Mouse (Mus musculus) CH12.LX (cell line): Measurements from ENCODE around the gene Cttnbp2nl. TPM values are rescaled to one million over a fixed set of nuclear protein-coding genes. Genes with fewer than 3 reads are reported as not detected.

Experiments used
- DNase-seq: peaks from one replicate; pipeline ENCODE4 v3.0.0-alpha.2; 2013; ENCODE audit errors: extremely low read depth
- H3K27ac ChIP-seq: 2 replicates; pipeline ENCODE4 v1.5.1; 2012; ENCODE audit warnings: low read depth, mild to moderate bottlenecking, control low read depth, moderate library complexity; ENCODE audit not compliant: insufficient read depth
- H3K27me3 ChIP-seq: replicated peaks from 2 replicates; pipeline ENCODE3; 2012; ENCODE audit warnings: inconsistent platforms
- H3K36me3 ChIP-seq, 2 experiments: replicated peaks in 1 of 2; 2 replicates each; pipeline versions ENCODE3 to v1.6.1; 2012; ENCODE audit warnings: inconsistent platforms in 1 of 2, low read length in 1 of 2, mild to moderate bottlenecking in 1 of 2, mixed read lengths in 1 of 2, moderate library complexity in 1 of 2; ENCODE audit not compliant: control insufficient read depth in 1 of 2, insufficient read depth in 1 of 2
- H3K4me1 ChIP-seq, 2 experiments: 2 replicates each; pipeline ENCODE4 v1.6.1; 2012; ENCODE audit warnings: inconsistent platforms in 1 of 2, moderate library complexity in 1 of 2; ENCODE audit not compliant: insufficient read depth in 2 of 2, control insufficient read depth in 1 of 2
- H3K4me2 ChIP-seq: 2 replicates; pipeline ENCODE4 v1.6.1; 2012; ENCODE audit warnings: low read depth, mild to moderate bottlenecking, control low read depth; ENCODE audit not compliant: poor library complexity, insufficient read depth, severe bottlenecking
- H3K4me3 ChIP-seq, 3 experiments: fragments of 150-350 bp in 1 of 3; sonication (generic) in 1 of 3; replicated peaks in 1 of 3; 2 replicates each; pipeline versions ENCODE3 to v1.5.1; 2011 to 2012; ENCODE audit warnings: low read depth in 2 of 3, low read length in 2 of 3, mild to moderate bottlenecking in 2 of 3, moderate library complexity in 2 of 3, control low read depth in 1 of 3, improper control_type of control experiment in 1 of 3, inconsistent platforms in 1 of 3, mixed read lengths in 1 of 3; ENCODE audit not compliant: poor library complexity in 1 of 3
- H3K79me2 ChIP-seq: replicated peaks from 2 replicates; pipeline ENCODE4 v1.6.1; 2012; ENCODE audit warnings: mild to moderate bottlenecking, moderate library complexity; ENCODE audit not compliant: control insufficient read depth, poor library complexity, insufficient read depth, severe bottlenecking; ENCODE audit errors: extremely low read depth
- H3K9ac ChIP-seq: 2 replicates; pipeline ENCODE4 v1.6.1; 2012; ENCODE audit warnings: low read depth, mild to moderate bottlenecking, control low read depth, moderate library complexity; ENCODE audit not compliant: insufficient read depth
- H3K9me3 ChIP-seq: replicated peaks from 2 replicates; pipeline ENCODE3; 2012; ENCODE audit warnings: low read length, inconsistent platforms, mixed read lengths
- CHD1 ChIP-seq: IDR thresholded peaks from 2 replicates; pipeline ENCODE4 v1.6.1; 2012; ENCODE audit warnings: low read depth, low read length, improper control_type of control experiment, inconsistent platforms
- CHD2 ChIP-seq: IDR thresholded peaks from 2 replicates; pipeline ENCODE4 v1.6.1; 2011; ENCODE audit warnings: low read length, improper control_type of control experiment
- E2F4 ChIP-seq: IDR thresholded peaks from 2 replicates; pipeline ENCODE4 v1.6.1; 2011; ENCODE audit warnings: low read depth, low read length, improper control_type of control experiment; ENCODE audit not compliant: insufficient replicate concordance
- ELF1 ChIP-seq: IDR thresholded peaks from 2 replicates; pipeline ENCODE4 v1.6.1; 2014; ENCODE audit warnings: low read depth, mild to moderate bottlenecking, inconsistent platforms, low read length, improper control_type of control experiment
- EP300 ChIP-seq: IDR thresholded peaks from 2 replicates; pipeline ENCODE4 v1.6.1; 2011; ENCODE audit warnings: low read length, improper control_type of control experiment
- ETS1 ChIP-seq: conservative IDR thresholded peaks from 2 replicates; pipeline ENCODE4 v1.6.1; 2012; ENCODE audit warnings: low read depth, mild to moderate bottlenecking, inconsistent platforms, low read length, improper control_type of control experiment, moderate library complexity
- GABPA ChIP-seq: IDR thresholded peaks from 2 replicates; pipeline ENCODE4 v1.6.1; 2012; ENCODE audit warnings: low read depth, low read length, improper control_type of control experiment, inconsistent platforms; ENCODE audit not compliant: insufficient replicate concordance
- HCFC1 ChIP-seq: IDR thresholded peaks from 2 replicates; pipeline ENCODE4 v1.6.1; 2012; ENCODE audit warnings: low read depth, mild to moderate bottlenecking, inconsistent platforms, low read length, improper control_type of control experiment
- IRF4 ChIP-seq: IDR thresholded peaks from 2 replicates; pipeline ENCODE4 v1.6.1; 2014; ENCODE audit warnings: low read depth, mild to moderate bottlenecking, inconsistent platforms, low read length, improper control_type of control experiment
- JUN ChIP-seq: IDR thresholded peaks from 2 replicates; pipeline ENCODE4 v1.6.1; 2011; ENCODE audit warnings: low read depth, mild to moderate bottlenecking, low read length, improper control_type of control experiment, moderate library complexity; ENCODE audit not compliant: insufficient read depth
- JUND ChIP-seq: conservative IDR thresholded peaks from 2 replicates; pipeline ENCODE4 v1.6.1; 2011; ENCODE audit warnings: low read depth, low read length, improper control_type of control experiment
- KAT2A ChIP-seq: IDR thresholded peaks from 2 replicates; pipeline ENCODE4 v1.6.1; 2012; ENCODE audit warnings: low read length, improper control_type of control experiment, inconsistent platforms; ENCODE audit not compliant: insufficient replicate concordance
- MAX ChIP-seq: IDR thresholded peaks from 2 replicates; pipeline ENCODE4 v1.6.1; 2011; ENCODE audit warnings: low read length, improper control_type of control experiment
- MXI1 ChIP-seq: IDR thresholded peaks from 2 replicates; pipeline ENCODE4 v1.6.1; 2011; ENCODE audit warnings: mild to moderate bottlenecking, low read depth, low read length, improper control_type of control experiment
- MYC ChIP-seq: IDR thresholded peaks from 2 replicates; pipeline ENCODE4 v1.6.1; 2011; ENCODE audit warnings: low read depth, mild to moderate bottlenecking, improper control_type of control experiment, low read length
- NELFE ChIP-seq: IDR thresholded peaks from 2 replicates; pipeline ENCODE4 v1.6.1; 2011; ENCODE audit warnings: low read depth, low read length, improper control_type of control experiment
- PAX5 ChIP-seq: IDR thresholded peaks from 2 replicates; pipeline ENCODE4 v1.6.1; 2012; ENCODE audit warnings: low read length, inconsistent platforms, mixed read lengths
- RAD21 ChIP-seq: IDR thresholded peaks from 2 replicates; pipeline ENCODE4 v1.6.1; 2011; ENCODE audit warnings: low read depth, mild to moderate bottlenecking, low read length, improper control_type of control experiment, moderate library complexity
- RCOR1 ChIP-seq: conservative IDR thresholded peaks from 2 replicates; pipeline ENCODE4 v1.6.1; 2012; ENCODE audit warnings: low read depth, mild to moderate bottlenecking, inconsistent platforms, low read length, improper control_type of control experiment
- SIN3A ChIP-seq: IDR thresholded peaks from 2 replicates; pipeline ENCODE4 v1.6.1; 2012; ENCODE audit warnings: low read length, improper control_type of control experiment, inconsistent platforms
- TBP ChIP-seq: conservative IDR thresholded peaks from 2 replicates; pipeline ENCODE4 v1.6.1; 2011; ENCODE audit warnings: low read depth, low read length, improper control_type of control experiment
- TCF12 ChIP-seq: IDR thresholded peaks from 2 replicates; pipeline ENCODE4 v1.6.1; 2014; ENCODE audit warnings: low read depth, mild to moderate bottlenecking, inconsistent platforms, low read length, improper control_type of control experiment
- USF2 ChIP-seq: conservative IDR thresholded peaks from 2 replicates; pipeline ENCODE4 v1.6.1; 2011; ENCODE audit warnings: low read depth, low read length, improper control_type of control experiment
- ZC3H11A ChIP-seq: IDR thresholded peaks from 2 replicates; pipeline ENCODE4 v1.6.1; 2012; ENCODE audit warnings: low read depth, mild to moderate bottlenecking, inconsistent platforms, low read length, improper control_type of control experiment
- ZKSCAN1 ChIP-seq: IDR thresholded peaks from 2 replicates; pipeline ENCODE4 v1.6.1; 2012; ENCODE audit warnings: low read depth, inconsistent platforms, low read length, improper control_type of control experiment, borderline replicate concordance
- ZMIZ1 ChIP-seq: IDR thresholded peaks from 2 replicates; pipeline ENCODE4 v1.6.1; 2012; ENCODE audit warnings: low read depth, mild to moderate bottlenecking, inconsistent platforms, low read length, improper control_type of control experiment
- dilution Hi-C: fragments of 300-500 bp; cut with MboI; formaldehyde crosslinking; loops from 2 replicates; pipeline ENCODE4 v1.14.3; 2020; ENCODE audit warnings: low sequenced_read_pairs; ENCODE audit not compliant: extremely low pct_unique_long_range_greater_than_20kb, extremely low pct_ligation_motif_present
- in situ Hi-C: fragments of 300-500 bp; cut with MboI; formaldehyde crosslinking; loops from 3 replicates; pipeline ENCODE4 v1.14.3; 2019; ENCODE audit warnings: low sequenced_read_pairs, low pct_ligation_motif_present, low pct_unique_long_range_greater_than_20kb, mixed read lengths
- polyA plus RNA-seq: library from polyadenylated mRNA; unstranded; fragments of >175 nt; gene quantifications from 2 replicates; pipeline ENCODE4 v1.2.1, GENCODE M21; 2012; ENCODE audit warnings: low read depth; ENCODE audit not compliant: insufficient read length
- total RNA-seq, 2 experiments: library from RNA; depleted of rRNA; stranded (reverse); fragments of 300-350 nt in 1 of 2; fragments of >200 nt in 1 of 2; gene quantifications; 2 replicates each; pipeline ENCODE4 v1.2.3; 2012 to 2014

The Cttnbp2nl gene
- total and polyA plus RNA-seq, 3 experiments = 0.21 to 0.70 (median 0.43) TPM

GRCm38 (mm10) chr3:104965070-104965855 lies 87.7 kb downstream of the Cttnbp2nl start:
- Histone ChIP-seq H3K27me3 (peaks cover 2% of the 10 kb centered on the region), H3K9ac (no peak overlapping the region)
- dilution Hi-C loops = no loop called here

GRCm38 (mm10) chr3:104963331-104964276 lies 89.3 kb downstream of the Cttnbp2nl start:
- Histone ChIP-seq H3K9ac (no peak overlapping the region), H3K36me3 (no peaks in the 10 kb centered on the region), H3K4me3 (no peak overlapping the region), H3K79me2 (no peaks in the 10 kb centered on the region), H3K4me2 (no peak overlapping the region), H3K4me1 (peaks cover 3 to 7% of the 10 kb centered on the region in 2 experiments; a peak in 2 of 4 replicates), H3K27me3 (peaks cover 2% of the 10 kb centered on the region), H3K9me3 (no peaks in the 10 kb centered on the region), H3K27ac (no peak overlapping the region)
- in situ Hi-C loops = loop anchor here (10.0 kb wide), 1 partner anchor 179 kb away; the partner anchor contains the start of genes Fam19a3, Ppm1j and Rhoc
- DNase-seq = no peak
- dilution Hi-C loops = no loop called here
- TF ChIP-seq JUN (no peak), IRF4 (no peak), E2F4 (no peak), HCFC1 (no peak), TBP (no peak), ZMIZ1 (no peak), GABPA (no peak), TCF12 (no peak), PAX5 (no peak), CHD2 (no peak), CHD1 (no peak), MYC (no peak), MXI1 (no peak), RAD21 (no peak), NELFE (no peak), ETS1 (no peak), EP300 (no peak), ELF1 (no peak), RCOR1 (no peak), USF2 (no peak)

More at GRCm38 (mm10) chr3:104965070-104965855, 87.7 kb downstream of the Cttnbp2nl start:
- Histone ChIP-seq H3K4me1 (peaks cover 3 to 7% of the 10 kb centered on the region in 2 experiments; a peak in 2 of 4 replicates), H3K9me3 (no peaks in the 10 kb centered on the region), H3K27ac (no peak overlapping the region), H3K79me2 (no peaks in the 10 kb centered on the region), H3K4me3 (no peak overlapping the region), H3K4me2 (no peak overlapping the region), H3K36me3 (no peaks in the 10 kb centered on the region)
- TF ChIP-seq JUND = no peak
- no peak for TF ChIP-seq KAT2A
- TF ChIP-seq ELF1 = no peak
- no peak for TF ChIP-seq RAD21
- TF ChIP-seq MAX = no peak
- no peak for TF ChIP-seq HCFC1
- no peak for TF ChIP-seq PAX5
- no peak for TF ChIP-seq MXI1
- TF ChIP-seq RCOR1 = no peak
- TF ChIP-seq ZC3H11A = no peak
- TF ChIP-seq CHD1 = no peak
- no peak for TF ChIP-seq NELFE
- no peak for TF ChIP-seq ZKSCAN1
- no peak for TF ChIP-seq ETS1
- no peak for TF ChIP-seq SIN3A
- no peak for DNase-seq
- in situ Hi-C loops = loop anchor here (10.0 kb wide), 1 partner anchor 180 kb away; the partner anchor contains the start of genes Fam19a3, Ppm1j and Rhoc
